Mouse (Mus musculus) hindbrain, postnatal 0 days (tissue): ENCODE data around the gene Gm42688. TPM values are rescaled to one million over a fixed set of nuclear protein-coding genes. Genes with fewer than 3 reads are reported as not detected.

Experiments used
- ATAC-seq: fragments of 200-750 bp; cut with Nextera tagmentation; 2 replicates; pipeline ENCODE4 v1.8.0; 2017; ENCODE audit warnings: mild to moderate bottlenecking, moderate TSS enrichment, moderate library complexity
- DNase-seq: peaks from one replicate; pipeline ENCODE4 v3.0.0-alpha.2; 2015; ENCODE audit warnings: low spot score
- H3K27ac ChIP-seq: fragments of 300-500 bp; sonication (generic); 2 replicates; pipeline ENCODE4 v1.5.1; 2014; ENCODE audit warnings: mild to moderate bottlenecking
- H3K27me3 ChIP-seq: fragments of 300-500 bp; sonication (generic); 2 replicates; pipeline ENCODE4 v1.6.1; 2014; ENCODE audit warnings: low read length, mixed read lengths; ENCODE audit not compliant: insufficient read depth
- H3K36me3 ChIP-seq: fragments of 300-500 bp; sonication (generic); 2 replicates; pipeline ENCODE4 v1.6.1; 2014; ENCODE audit warnings: low read length, mixed read lengths; ENCODE audit not compliant: insufficient read depth
- H3K4me1 ChIP-seq: fragments of 300-500 bp; sonication (generic); 2 replicates; pipeline ENCODE4 v1.6.1; 2014; ENCODE audit warnings: antibody characterized with exemption, low read length, mixed read lengths; ENCODE audit not compliant: insufficient read depth
- H3K4me2 ChIP-seq: fragments of 300-500 bp; sonication (generic); 2 replicates; pipeline ENCODE4 v1.6.1; 2014; ENCODE audit warnings: low read depth, mild to moderate bottlenecking, low read length, moderate library complexity, mixed read lengths
- H3K4me3 ChIP-seq: fragments of 300-500 bp; sonication (generic); 2 replicates; pipeline ENCODE4 v1.5.1; 2014; ENCODE audit warnings: low read length
- H3K9ac ChIP-seq: fragments of 300-500 bp; sonication (generic); replicated peaks from 2 replicates; pipeline ENCODE4 v1.6.1; 2014; ENCODE audit warnings: mild to moderate bottlenecking, low read length, moderate library complexity, mixed read lengths
- H3K9me3 ChIP-seq: fragments of 300-500 bp; sonication (generic); 2 replicates; pipeline ENCODE4 v1.6.1; 2016; ENCODE audit warnings: low read length, mixed read lengths
- CTCF ChIP-seq: IDR thresholded peaks from 2 replicates; pipeline ENCODE4 v1.5.1; 2016; ENCODE audit warnings: antibody characterized with exemption, control low read depth, low read depth
- WGBS: fragments of 180-500 bp; shearing (Covaris S2); extraction: QIAGEN DNeasy Blood & Tissue Kit; methylation state at CpG from one replicate; pipeline ENCODE4 v1.1.7; 2014; 5-methylcytosine and 5-hydroxymethylcytosine counted together
- polyA plus RNA-seq: library from polyadenylated mRNA; unstranded; fragments of >200 nt; fragmentation: Nextera tagmentation; extraction: Ambion mirVana; gene quantifications from 2 replicates; pipeline ENCODE4 v1.2.1, GENCODE M21; 2015
- total RNA-seq: library from RNA; depleted of rRNA; stranded (reverse); fragments of >200 nt; gene quantifications from 2 replicates; pipeline ENCODE4 v1.2.3, GENCODE M21; 2014

Gene Gm42688
- total and polyA plus RNA-seq, 2 experiments from 2014 or later, result 3.7 to 4.3 TPM

GRCm38 (mm10) chr6:83108762-83109668 lies 7.6 kb downstream of the Gm42688 start, which contains the start of gene Mrpl53:
TSS of gene Mrpl53 (plus strand) at chr6:83109040.
- H3K36me3 ChIP-seq, result peaks cover 7% of the 10 kb centered on the region; the same call in 1 of the 2 replicates
- H3K4me1 ChIP-seq, result peaks cover 18% of the 10 kb centered on the region
- H3K4me2 ChIP-seq, result peak within 1 kb of the TSS; percentile 96
- no peaks in the 10 kb centered on the region for H3K27me3 ChIP-seq
- peak within 1 kb of the TSS; percentile 69 for H3K4me3 ChIP-seq
- DNase-seq (peak; percentile 91), ATAC-seq (peak; percentile 93)
- no peak for TF ChIP-seq CTCF
- H3K27ac ChIP-seq, result peak within 1 kb of the TSS; percentile 91
- H3K9me3 ChIP-seq, result no peaks in the 10 kb centered on the region
- WGBS, result under 1% methylated on average over 76 of the region's 76 CpGs
- peak within 1 kb of the TSS; percentile 78 for H3K9ac ChIP-seq

- DNase-seq (no peak), ATAC-seq (no peak)
- WGBS, result 89% methylated on average over 4 of the region's 4 CpGs
- no peak overlapping the region for H3K27ac ChIP-seq
- H3K9me3 ChIP-seq, result no peaks in the 10 kb centered on the region
- 0 out of 2 replicates have a peak, but pooled peaks cover 5% of the 10 kb centered on the region for H3K36me3 ChIP-seq
- no peak for TF ChIP-seq CTCF
- no peak overlapping the region for H3K4me3 ChIP-seq
- no peak overlapping the region for H3K4me2 ChIP-seq
- no peak overlapping the region for H3K9ac ChIP-seq
- H3K27me3 ChIP-seq, result no peaks in the 10 kb centered on the region
- H3K4me1 ChIP-seq, result peaks cover 25% of the 10 kb centered on the region
Measured at GRCm38 (mm10) chr6:83111510-83112136, 10.2 kb downstream of the Gm42688 start.

GRCm38 (mm10) chr6:83115011-83115671 lies 13.7 kb downstream of the Gm42688 start, which contains the start of gene Mogs:
TSS of gene Mogs (plus strand) at chr6:83115496.
- Histone ChIP-seq H3K4me2 (peak within 1 kb of the TSS; percentile 95), H3K27me3 (no peaks in the 10 kb centered on the region), H3K9ac (peak within 1 kb of the TSS; percentile 84), H3K4me3 (peak within 1 kb of the TSS; percentile 81), H3K9me3 (no peaks in the 10 kb centered on the region), H3K36me3 (0 out of 2 replicates have a peak, but pooled peaks cover 9% of the 10 kb centered on the region), H3K4me1 (peaks cover 16% of the 10 kb centered on the region), H3K27ac (peak within 1 kb of the TSS; percentile 78)
- peak; percentile 89 for ATAC-seq
- no peak; the same call in 1 of the 2 replicates for TF ChIP-seq CTCF
- peak; percentile 95 for DNase-seq
- 2% methylated on average over 58 of the region's 58 CpGs for WGBS

- no peak for DNase-seq
- Histone ChIP-seq H3K9ac (peak overlapping the region; percentile 84), H3K4me1 (peaks cover 18% of the 10 kb centered on the region), H3K9me3 (no peaks in the 10 kb centered on the region), H3K27ac (peak overlapping the region; percentile 78), H3K36me3 (0 out of 2 replicates have a peak, but pooled peaks cover 9% of the 10 kb centered on the region), H3K27me3 (no peaks in the 10 kb centered on the region), H3K4me3 (peak overlapping the region; percentile 81), H3K4me2 (peak overlapping the region; percentile 95)
- 2% methylated on average over 42 of the region's 48 CpGs for WGBS
- TF ChIP-seq CTCF, result no peak
- ATAC-seq, result peak; percentile 70
Measured at GRCm38 (mm10) chr6:83115682-83116372, 14.4 kb downstream of the Gm42688 start.

- 79% methylated on average over 11 of the region's 11 CpGs for WGBS
- peaks cover 18% of the 10 kb centered on the region for H3K4me1 ChIP-seq
- peak overlapping the region; percentile 78; the same call in 1 of the 2 replicates for H3K27ac ChIP-seq
Measured at GRCm38 (mm10) chr6:83116373-83117164, 15.2 kb downstream of the Gm42688 start.

More at GRCm38 (mm10) chr6:83116373-83117164, 15.2 kb downstream of the Gm42688 start:
- H3K9ac ChIP-seq, result peak overlapping the region; percentile 84
- DNase-seq (no peak), ATAC-seq (no peak)
- H3K4me3 ChIP-seq, result peak overlapping the region; percentile 81
- no peaks in the 10 kb centered on the region for H3K27me3 ChIP-seq
- no peaks in the 10 kb centered on the region for H3K9me3 ChIP-seq
- 0 out of 2 replicates have a peak, but pooled peaks cover 9% of the 10 kb centered on the region for H3K36me3 ChIP-seq
- TF ChIP-seq CTCF, result no peak
- H3K4me2 ChIP-seq, result peak overlapping the region; percentile 95
